Mouse (Mus musculus) T-cell, adult 2 months (primary cell): ENCODE measurements at regions not wholly inside any gene's neighbourhood (a gene's known extent, or its start where the extent isn't known, plus 50 kb on each side); places are given as distances from the start of the nearest gene placed in this dataset.

Experiments used
- DNase-seq: peaks from one replicate; pipeline ENCODE4 v3.0.0; 2022; ENCODE audit warnings: low spot score

DNA sequence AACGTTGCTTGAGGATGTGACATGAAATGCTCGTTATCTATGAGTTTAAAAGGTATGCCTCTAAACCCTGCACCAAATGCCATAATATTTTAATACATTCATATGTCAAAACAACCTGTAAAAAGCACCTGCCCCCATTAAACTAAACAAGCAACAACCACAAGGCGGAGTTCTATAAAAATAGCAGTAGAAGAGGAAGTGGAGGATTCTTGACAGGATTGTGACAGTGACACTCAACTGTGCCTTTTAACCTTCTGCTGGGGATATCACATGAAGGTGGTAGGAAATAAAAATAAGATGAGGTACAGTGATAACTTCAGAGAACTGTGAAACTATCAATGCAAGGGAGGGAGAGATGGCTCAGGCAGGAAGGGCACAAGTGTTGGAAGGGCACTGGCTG, 58.6 kb upstream of the Dbx2 start:
- DNase-seq: no peak

DNA sequence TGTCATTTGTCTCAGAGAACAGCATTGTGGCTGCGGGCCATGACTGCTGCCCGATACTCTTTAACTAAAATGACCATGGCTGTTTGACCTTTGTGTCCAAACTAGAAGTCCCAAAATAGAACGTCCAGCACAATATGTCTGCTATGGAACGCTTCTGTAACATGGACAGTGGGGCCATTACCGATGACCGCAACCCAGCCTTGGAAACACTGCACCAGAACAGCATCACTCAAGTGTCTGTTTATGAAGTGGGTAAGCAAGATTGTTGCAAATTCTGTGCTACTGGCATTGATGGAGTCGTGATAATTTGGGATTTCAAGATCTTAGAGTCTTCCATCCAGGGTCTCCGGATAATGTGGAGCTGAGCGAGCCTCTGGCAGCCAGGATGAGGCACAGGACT, 60.2 kb upstream of the Dbx2 start:
- DNase-seq: no peak

DNA sequence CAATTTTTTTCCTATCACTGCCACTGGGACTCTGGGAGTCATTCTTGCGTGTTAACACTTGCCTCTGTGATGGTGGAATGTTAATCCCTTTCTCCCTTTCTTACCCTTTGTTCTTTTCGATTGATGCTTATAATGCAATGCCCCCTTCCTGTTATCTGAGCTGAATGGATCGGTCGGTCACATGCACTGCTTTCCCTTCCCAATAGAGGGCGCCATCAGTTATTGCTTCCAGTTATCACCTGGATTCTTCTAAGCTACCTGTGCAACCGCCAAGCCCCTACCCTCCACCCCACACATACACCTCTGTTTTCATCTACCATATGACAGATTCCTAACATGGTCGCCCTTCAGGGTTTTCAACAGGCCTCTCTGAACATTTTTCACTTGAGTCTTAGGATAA, 66.9 kb upstream of the Ano6 start:
- peak; percentile 8 for DNase-seq

DNA sequence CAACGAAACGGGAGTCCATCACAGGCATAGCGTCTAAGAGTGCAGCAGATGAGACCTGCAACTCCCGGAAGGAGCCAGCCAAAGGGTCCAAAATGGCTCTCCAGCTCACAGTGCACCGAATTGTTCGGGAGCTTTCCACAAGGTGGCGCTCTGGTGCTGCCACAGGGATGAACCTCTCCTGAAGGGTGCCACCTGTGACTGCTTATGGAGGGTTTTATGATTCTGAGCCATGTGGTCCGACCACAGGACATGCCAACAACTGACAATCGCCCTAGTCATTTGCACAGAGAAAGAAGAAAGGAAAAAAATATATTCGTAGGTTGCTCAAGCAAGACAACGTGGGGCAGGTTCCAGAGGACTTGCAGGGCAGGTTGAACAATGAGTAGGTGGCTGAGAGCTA, 64.8 kb upstream of the Ano6 start:
- DNase-seq: peak; percentile 73

DNA sequence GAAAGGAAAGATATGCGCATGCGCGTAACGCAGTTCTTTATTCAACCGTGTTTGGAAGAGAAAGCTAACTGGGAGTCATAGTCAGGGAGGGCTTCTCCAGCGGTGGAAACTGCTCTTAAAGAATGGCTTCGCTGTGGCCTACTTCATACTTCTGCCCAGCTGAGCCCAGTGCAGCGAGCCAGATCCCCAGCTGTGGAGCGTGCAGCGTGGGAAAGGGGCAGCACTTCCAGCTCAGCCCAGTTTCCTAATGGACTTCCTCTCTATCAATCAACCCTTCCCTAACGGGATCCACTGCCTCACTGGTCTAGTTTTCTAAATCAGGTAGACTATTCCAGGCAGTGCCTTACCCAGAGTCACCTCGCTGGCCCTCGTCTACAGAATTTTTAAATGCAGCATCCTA, 64.1 kb upstream of the Ano6 start:
- no peak for DNase-seq

DNA sequence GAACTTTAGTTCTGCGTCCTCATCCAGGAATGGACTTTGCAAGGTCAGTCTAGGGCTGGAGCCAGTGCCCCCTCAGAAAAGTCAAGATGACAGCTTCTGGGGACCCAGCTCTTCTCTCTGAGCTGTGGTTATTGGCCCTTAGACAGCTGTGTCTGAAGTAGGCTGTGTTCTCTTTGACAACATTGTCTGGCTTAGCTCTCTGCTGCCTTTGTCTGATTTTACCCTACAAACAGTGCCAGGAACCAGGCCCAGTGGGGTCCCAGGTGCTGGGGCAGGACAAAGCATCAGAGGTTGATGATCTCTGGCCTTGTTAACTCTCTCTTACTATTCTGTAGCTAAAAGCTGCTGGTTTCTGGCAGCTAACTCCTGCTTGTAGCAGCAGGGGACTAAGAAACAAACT, 54.9 kb upstream of the Ano6 start:
- no peak for DNase-seq
